Mouse (Mus musculus): ENCODE measurements around the gene Bmpr2.

- TF ChIP-seq POLR2A (IDR thresholded peaks at IDR 0.05; ENCODE audit: insufficient read depth, low read depth, low read length) (no peak), CTCF (IDR thresholded peaks at IDR 0.05) (no peak), EP300 (IDR thresholded peaks at IDR 0.05; ENCODE audit: insufficient read depth, low read depth, low read length) (no peak)
Observed at GRCm38 (mm10) chr1:59795336-59795735, 32.1 kb downstream of the Bmpr2 start.

Data from heart, adult 2 months (tissue).